Mouse (Mus musculus) layer of hippocampus, adult 9-11 months (tissue): ENCODE data around the gene Slc35c2.

Source experiments
- DNase-seq: peaks from one replicate; pipeline ENCODE4 v3.0.0; 2022

The Slc35c2 gene

DNA sequence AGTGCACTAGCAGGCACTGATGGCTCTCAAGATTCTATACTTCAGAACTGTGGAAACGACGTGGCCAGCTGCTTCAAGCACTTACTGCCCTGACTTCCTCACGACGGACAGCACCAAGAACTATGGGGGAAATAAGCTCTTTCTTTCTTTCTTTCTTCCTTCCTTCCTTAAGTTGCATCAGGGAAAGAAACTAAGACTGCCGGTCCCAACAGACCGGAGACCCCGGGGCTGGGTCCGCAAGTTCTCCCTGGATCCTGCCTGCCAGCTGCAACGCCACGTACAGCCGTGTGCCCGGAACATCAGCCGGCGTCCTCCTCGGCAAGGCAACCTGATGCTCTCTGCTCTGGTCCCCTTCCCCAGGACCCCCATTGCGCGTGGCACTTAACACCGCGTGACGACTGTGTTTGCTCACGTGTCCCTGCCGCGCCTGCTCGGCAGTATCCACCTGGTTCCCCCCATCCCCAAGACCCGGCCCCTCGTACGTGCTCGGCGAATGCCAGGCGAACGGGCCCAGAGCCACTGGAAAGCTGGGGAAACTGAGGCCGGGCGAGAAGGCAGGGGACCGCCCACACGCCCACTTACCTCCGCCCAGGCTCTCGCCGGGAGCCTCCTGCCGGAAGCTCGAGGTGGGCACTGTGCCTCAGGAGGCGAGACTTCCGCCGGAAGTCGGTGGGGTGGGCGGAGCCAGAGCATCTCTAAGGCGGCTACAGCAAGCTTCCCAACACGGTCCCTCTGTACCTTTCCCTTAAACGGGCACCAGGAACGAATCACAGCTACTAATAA, at the start of gene Slc35c2:
Gene Slc35c2 (minus strand): TSS at position 668 of the 783 bp plus-strand sequence.
- peak; percentile 93 for DNase-seq

DNA sequence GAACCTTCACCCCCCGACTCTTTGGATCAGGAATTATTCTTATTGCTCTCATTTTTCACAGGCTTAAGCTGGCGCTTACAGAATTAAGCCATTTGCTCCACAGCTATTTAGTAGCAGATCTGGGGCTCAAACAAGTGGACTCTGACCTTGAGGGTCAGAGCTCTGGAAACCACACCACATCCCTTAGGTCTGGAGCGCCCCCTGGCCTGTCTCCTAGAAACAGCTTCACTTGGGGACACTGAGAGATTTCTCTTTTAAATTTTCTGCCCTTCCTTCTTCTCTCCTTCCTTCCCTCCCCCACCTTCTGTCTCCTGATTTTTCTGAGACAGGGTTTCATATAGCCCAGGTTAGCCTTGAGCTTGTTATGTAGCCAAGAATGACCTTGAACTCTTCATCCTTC, 49.5 kb upstream of the Slc35c2 start:
- DNase-seq, result no peak

DNA sequence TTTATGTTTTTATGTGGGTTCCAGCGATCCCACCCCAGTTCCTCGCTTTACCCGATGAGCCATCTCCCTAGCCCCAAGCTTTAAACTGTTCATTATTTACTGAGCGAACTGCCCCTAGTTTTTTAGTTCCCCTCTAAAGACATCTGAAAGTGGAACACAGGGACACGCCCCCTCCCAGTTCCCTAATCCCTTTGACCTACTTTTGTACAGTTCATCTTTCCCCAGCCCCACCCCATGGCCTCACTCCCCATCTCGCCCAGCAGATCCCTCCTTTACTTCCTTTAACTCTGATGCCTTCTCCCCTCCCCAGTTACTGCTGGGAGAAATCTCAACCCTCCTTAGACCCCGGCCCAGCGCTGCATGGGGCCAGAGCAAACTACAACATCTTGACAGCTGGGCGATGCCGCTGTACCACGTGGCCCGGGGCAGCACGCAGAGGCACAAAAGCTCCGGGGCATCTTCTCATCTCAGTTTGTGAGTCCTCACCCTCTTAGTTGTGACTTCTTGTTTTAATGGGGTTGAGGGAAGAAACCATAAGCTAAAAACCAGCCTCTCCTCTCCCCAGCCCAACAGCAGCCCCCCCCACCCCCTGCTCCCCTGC, 45.0 kb upstream of the Slc35c2 start:
- no peak for DNase-seq

DNA sequence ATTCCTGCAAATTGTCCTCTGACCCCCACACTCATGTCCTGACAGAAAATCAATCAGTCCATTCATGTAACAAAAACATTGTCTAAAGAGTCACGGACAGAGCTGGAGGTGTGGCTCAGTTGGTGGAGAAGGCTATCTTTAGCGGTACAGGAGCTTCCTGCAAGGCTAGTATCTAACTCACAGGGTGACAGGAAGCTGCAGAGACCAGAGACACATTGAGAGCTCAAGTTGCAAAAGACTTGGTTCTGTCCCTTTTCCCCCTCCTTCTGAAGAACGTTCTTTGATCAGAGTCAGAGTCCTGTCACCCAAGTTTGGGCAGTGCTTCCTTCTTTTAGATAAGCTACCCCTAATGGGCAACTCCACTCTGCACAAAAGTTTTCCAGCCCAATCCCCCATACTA, 42.0 kb upstream of the Slc35c2 start:
- DNase-seq, result no peak

DNA sequence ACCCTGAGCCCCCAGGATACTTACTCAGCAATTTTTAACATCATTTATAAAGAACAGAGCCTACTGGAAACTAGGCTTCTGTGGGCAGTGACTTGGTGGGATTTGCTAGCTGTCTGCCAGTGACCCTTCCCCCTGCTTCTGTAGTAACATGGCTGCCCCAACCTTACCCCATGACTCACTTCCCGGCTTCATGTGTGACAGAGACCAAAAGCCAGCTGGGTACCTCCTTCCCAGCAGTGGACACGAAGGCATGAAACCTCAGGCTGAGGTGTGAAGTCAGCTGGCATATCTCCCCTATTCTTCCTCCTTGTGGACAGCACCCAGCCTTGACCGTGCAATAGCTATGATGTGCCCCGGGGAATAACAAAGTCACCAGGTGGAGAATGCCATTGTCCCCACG, 41.1 kb upstream of the Slc35c2 start:
- DNase-seq, result no peak

DNA sequence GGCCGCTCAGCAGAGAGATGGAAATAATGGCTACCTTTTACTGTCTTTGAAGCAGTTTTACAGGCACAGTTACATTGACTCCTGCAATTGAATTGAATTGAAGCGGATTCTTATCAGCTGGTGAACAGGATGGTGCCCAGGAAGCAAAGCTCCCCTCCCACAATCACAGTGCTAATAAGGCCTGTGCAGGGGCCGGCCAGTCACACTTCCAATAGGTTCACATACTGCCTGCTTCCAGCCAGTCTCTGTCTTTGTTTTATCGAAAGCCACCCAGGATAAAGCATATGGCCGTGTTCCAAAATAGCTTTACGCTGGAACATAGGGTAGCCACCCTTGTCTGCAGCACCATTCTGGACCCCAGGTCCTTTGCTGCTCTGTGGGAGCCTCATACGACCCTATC, 39.7 kb upstream of the Slc35c2 start:
- no peak for DNase-seq

DNA sequence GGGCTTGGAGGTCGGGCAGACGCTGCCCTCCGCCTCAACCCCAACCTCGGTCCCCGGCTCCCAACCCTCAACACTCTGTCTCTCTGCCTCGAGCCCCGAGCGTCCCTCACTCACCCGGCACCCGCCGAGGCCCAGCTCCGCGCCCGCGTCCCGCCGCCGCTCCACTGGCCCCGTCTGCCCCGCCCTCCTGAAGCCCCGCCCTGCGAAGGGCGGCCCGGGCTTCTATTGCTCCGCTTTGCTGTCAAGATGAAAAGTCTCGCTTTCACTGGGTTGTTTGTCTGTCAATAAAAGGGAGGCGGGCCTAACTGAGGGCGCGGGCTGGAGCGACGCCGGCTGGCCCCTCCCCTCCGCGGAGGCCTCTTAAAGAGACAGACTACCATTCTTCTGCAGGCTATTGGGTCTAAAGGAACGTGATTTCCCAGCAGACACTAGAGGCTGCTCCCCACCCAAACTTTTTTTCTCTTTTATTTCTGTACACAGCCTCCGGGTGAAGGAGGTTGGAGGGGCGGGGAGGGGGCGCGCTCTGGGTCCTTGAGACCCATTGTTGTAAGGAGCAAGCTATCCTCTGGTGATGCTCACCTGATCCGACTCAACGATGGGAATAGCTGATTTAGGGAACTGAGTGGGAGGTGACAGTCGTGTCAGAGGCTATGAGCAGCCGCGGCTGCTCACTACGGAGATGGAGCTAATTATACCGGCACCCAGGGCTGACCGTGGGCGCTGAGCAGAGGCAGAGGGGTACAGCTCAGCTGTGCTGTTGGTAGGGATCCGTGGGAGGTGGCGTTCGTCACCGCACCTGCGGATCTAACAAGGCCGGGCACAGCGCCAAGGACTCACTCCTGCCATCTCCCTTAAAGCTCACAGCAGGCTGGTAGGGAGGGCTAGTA, 38.9 kb upstream of the Slc35c2 start, which contains the start of gene Elmo2:
Gene Elmo2 (minus strand): TSS at position 176 of the 887 bp plus-strand sequence.
- DNase-seq, result peak; percentile 99

DNA sequence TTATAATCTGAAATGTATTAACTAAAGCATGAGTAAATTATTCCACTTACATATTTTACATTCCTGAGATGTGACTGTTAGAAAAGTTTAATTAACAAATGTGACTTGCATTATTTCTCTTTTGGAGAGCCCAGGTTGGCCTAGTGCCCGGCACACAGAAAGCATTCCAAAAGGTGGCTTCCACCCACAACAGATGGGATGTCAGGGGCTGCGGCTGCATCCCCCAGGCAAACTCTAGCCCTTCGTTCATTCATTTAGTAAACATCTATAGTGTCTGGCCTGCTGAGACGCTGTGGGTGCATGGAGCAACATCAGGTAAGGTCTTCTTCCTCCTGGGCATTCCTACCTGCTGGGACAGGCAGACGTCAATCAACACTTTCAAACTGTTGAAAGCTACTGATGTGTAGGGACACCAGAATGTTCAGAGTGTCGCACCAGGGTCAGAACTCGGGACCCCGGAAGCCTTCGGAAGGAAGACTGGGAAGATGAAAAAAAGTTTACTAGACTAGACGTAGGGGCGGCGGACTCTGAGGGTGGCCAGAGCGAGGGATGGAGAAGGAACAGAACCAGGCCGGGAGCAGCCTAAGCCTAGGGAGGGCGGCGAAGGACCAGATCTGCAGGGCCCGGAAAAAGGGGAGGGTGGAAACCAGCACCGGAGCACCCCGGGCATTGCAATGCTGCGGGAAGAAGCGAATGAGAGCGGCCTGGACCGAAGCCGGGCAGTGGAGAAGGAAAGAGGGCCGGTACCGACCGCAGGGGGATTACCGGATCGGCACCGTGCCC, 38.0 kb upstream of the Slc35c2 start:
- no peak for DNase-seq

DNA sequence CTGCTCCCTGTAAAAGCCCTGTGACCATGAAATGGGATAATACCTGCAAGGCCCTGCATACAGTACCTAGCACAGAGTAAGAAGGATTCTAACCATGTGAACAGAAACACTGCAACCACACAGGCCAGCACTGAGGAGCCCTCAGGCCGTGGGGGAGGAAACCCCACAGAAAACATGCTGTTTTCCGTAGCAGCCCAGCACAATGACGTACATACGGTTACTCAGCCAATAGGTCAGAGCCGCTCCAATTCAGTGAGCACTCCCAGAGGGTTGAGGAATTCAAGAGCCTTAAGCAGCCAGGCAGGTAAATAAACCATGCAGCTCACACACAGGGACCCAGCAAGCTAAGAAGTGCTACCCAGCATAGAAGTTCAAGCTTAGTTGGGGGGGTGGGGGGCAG, 36.3 kb upstream of the Slc35c2 start:
- no peak for DNase-seq

DNA sequence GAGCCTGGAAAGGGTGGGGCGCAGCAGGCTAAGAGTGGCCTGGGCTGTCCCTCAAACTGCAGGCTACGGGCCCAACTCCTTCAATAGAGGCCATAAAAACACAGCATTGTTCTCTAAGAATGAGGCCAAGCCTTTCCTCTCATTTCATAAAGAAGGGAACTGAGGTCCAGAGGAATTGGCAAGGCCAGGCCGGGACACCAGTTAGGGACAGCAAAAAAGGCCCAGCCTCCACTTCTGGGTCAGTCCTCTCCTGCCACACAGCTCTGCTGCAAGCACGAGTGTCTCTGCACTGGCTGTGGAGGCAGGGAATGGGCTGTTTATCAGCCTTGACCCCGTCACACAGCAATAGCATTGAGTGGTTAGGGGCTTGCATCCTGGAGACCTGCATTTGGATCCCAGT, 35.8 kb upstream of the Slc35c2 start:
- no peak for DNase-seq

DNA sequence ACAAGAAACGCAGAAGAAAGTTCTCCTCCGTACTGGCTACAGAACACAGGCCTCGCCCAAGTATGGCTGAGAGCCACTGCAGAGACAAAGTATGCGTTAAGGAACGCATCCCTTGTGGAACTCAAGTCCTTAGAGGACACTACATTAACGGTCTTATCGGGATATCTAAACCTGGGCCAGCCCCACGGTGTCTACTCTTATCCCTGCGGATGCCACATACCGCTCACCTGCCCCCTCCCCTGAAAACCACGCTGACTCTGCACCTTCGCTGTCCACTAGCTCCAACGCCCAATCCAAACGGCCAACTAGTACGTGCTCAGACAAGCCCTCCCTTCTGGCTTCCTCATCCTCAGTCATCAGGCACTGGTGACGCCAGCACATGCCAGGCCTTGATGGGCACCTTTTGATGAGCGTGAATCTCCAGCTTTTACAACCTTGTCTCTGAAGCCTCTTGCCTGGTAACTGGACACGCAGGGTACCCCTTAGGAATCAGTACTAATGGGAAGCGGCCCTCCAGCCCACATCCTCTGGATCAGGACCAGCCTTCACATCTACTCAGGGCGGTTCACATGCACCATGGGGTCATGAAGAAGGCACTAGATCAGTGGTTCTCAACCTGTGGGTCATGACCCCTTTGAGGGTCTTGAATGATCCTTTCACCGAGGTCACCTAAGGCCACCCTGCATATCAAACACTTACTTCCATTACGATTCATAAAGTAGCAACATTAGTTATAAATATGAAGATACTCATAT, 34.5 kb upstream of the Slc35c2 start:
- no peak for DNase-seq

DNA sequence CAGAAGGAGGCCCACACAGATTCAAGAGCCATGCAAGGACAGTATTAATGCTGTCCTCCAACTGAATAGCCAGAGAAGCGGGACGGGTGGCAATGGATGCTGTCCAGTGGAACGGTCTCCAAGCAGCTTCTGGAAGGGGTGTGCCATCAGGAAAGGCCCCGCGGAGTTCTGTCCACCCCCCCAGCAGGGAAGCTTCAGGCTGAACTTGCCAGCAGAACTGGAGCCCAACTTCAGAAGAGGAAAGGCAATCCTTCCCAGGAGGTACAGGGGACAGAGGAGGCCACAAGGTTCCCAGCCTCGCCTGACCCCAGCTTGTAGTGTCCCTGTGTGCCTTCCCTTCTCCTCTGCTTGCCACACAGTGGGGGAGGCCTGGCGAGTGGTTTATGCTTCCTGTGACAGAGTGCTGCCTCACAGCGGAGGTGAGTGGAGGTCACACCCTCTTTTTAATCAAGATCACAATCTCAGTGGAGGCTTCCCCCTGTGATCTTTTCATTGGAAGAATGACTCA, 33.8 kb upstream of the Slc35c2 start:
- DNase-seq, result no peak

DNA sequence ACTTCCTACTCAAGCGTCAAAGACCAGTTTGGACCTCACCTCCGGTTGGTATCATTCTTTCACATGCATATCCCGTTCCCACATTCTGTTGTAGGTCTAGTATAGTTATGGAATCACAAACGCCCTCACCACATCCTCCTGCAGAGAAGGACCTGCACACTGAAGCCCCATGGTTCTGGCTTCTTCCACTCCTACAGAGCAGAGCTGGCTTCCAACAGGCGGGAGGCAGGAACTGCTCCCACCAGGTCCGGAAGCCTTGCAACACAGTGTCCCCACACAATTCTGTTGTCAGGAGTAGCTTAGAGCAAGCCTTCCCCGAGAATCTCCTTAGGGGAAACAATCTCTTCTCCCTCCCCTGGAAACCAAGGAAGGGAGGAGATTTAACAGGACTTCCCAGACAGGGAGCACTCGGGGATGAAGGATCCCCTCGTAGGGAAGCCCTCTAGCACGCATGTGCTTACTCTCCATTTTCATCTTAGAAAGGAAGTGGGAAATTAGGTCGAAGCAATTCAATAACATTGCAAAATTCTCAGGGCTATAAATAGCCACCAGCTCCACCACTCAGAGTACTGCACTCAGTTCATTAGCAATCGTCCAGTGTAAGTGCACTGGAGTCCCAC, 33.0 kb upstream of the Slc35c2 start:
- peak; percentile 74 for DNase-seq

DNA sequence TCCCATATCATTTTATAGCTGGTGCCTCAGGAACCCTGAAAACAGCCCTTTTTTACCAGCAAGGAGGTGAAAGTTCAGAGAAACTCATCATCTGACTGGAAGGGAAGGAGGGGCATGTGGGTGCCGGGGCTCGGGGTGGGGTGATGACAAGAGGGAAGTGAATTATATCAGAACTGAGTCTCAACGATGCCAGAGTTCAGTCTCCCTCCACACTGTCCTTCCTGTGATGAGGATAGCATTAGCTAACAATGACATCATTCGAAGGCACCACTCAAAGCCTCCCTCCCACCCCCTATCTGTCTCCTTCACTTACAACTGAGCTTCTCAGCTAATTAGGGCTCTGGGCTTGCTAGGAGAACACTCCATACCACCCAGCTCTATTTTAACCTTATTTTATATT, 31.8 kb upstream of the Slc35c2 start:
- DNase-seq, result no peak

DNA sequence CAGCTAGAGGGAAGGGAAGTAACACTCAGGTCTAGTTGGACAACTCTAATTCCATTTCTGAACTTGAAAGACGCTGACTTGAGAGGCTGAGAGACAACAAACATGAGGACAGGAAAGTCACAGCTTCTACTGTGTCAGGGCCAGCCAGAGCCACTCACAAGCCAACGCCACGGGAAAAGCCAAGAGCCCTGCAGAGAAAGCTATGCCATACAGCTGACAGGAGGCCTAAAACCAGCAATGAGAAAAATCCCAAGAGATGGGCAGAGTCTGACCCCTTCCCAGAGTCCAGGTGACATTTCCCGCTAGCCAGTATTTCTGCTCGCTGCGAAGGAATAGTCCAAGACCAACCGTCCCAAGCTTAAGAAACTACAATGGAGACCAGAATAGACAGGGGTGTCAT, 31.3 kb upstream of the Slc35c2 start:
- no peak for DNase-seq

DNA sequence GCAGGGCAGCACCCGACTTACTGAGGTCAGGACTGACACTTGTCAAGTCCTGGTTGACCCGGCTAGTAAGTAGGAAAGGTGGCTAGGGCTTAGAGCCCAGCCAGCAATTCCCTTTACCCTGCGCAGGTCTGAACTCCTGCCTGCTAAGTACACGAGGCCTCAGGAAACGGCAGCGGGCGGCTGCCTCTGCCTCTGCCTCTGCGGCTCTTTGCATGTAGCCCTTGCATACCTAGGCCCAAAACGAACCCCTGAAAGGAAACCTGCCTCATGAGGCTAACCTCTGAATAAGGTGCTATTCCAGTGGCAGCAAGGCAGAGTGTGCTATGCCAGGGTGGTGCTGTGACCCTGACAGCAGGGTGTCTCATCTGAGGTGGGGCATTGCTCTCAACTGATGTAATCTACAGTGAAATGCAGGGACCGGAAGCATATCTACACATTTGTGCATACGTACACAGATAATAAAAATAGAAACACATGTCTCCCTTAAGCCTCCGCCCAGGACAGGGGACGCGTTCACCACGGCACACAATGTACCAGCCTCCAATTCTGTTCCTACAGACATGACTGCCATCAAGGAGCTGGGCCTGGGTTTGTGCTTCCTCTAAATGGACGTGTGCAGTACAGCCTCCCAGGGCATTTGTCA, 30.1 kb upstream of the Slc35c2 start:
- no peak for DNase-seq

DNA sequence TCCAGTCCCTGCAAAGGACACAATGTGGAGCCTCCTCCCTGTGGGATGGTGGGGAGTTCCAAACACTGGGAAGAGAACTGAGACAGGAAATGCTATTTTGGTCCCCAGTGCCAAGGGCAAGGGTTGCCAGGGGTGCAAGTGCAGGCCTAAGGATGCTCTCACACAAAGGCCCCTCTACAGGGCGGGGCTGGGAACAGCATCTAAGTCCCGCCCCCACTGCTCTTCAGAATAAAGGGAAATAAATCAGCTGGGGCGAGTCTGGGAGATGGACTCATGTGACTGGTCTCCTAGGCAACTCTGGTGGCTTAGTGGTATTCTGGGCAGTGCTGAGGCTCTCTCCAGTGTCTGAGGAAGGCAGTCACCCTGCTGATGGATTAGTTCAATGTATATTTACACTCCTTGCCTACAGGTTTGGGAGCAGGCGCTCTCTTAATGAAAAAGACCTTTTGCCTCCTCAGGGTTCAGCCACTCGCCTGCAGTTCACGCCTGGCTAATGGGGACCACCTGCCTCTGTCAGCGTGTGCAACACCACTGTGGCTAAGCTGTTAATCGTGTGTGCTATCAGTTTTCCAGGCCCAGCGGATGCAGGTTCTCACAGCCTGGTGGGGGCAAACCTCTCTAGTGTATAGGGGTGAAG, 29.3 kb upstream of the Slc35c2 start:
- peak; percentile 90 for DNase-seq

DNA sequence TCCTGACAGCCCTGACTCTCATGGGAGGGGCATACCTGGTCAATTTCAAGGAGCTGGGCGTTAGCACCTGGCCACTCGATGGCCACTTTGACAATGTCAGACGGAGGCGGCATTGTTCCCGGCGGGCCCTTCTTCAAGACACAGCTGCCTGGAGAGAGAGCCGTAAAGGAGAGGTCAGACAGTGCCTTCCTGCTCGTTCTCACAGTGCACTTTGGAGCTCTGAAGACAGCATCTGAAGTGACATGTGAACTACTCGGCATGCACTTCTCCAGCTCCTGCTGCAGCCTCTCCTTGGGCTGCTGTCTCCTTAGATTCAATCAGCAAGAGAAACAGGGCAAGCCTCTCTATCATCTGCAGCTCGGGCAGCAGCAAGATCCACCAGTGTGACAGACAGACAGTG, 28.5 kb upstream of the Slc35c2 start:
- no peak for DNase-seq

DNA sequence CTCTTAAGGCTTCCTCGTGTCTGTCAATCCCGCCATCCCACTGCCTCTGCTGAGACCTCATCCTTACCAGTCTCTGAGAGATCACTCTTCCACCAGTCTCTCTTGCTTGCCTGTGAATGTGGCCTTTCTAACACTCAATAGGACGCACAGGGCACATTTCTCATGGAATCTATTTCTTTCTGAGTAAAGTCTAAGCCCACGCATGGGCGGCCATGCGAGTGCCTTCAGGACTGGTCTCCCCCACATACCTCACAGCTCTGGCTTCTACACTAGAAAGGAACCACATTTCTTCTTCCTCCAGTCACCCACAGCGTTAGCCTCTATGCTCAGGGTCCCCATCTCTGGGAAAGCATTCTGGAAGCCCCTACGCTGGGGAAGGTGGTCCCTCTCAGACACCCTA, 26.5 kb upstream of the Slc35c2 start:
- DNase-seq, result no peak

DNA sequence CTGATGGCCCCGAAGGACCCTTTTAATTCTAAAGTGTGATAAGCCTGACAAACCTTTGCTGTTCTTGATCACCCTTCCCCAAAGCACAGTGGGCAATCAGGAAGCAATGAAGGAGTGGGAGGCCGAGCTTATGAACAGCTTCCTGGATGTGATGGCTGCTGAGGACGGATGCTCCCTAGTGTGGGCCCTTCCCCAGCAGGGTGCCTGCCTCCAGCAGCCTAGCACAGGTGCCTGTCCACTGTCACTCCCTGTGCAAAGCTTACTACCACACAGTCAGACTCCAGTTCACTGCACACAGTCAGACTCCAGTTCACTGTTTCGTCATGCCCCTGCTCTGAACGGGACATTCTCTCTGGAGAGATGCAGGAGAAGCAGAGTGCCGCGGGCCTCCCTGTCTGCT, 24.7 kb upstream of the Slc35c2 start:
- DNase-seq, result no peak
